Mouse (Mus musculus): Measurements from ENCODE around the gene Snrnp35.

Gene Snrnp35

GRCm38 (mm10) chr5:124538813-124539792 lies 56.2 kb downstream of the Snrnp35 start:
- no peak for DNase-seq (ENCODE audit: low spot score)

DNA sequence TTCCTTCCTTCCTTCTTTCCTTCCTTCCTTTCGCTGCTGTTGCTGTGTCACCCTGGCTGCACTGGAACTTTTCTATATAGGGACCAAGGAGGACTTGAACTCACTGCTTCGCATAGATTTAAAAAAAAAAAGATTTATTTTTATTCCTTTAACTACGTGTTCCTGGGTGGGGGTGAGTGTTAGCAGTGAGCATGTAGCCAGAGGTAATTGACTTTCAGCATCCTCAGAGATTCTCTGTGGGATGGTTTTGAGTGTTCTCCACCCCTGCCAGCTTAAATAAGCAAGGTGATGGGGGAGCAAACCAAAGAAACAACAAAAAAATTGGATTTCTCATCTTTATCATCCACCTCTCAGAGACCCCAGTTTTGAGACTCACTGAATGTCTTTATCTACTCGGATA lies 57.0 kb downstream of the Snrnp35 start:
- DNase-seq (ENCODE audit: low spot score): no peak

DNA sequence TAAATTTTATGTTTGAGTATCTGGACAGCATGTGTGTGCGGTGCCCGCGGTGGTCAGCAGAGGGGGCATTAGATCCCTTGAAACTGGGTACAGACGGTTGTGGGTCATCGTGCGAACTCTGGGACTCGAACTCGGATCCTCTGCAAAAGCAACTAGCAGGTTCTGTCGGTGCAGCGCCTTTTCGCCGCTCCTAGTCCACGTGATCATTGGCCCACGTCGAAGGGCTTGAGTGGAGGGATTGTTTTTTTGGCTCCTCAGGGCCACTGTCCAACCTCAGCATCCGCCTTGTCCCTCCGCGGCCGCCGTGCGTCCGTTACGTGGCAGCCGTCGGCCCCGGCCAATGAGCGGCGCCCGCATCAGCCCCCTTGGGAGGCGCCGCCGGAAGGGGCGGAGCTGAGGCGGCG lies 57.5 kb downstream of the Snrnp35 start, which contains the start of gene Tmed2:
TSS of gene Tmed2 (plus strand) at position 313 of the 404 bp plus-strand sequence.
- DNase-seq (ENCODE audit: low spot score): peak; percentile 95

Measured in ovary, postnatal 36 days (tissue).